Mouse (Mus musculus) layer of hippocampus, adult 9-10 months (tissue): ENCODE results near the gene Mrpl58.
A peak's percentile ranks its signal among the peaks of the same experiment; 100 is the strongest.
"Not testable (repeated sequence)": the region's sequence is repeated elsewhere in the genome, so short reads cannot be mapped to it uniquely, and the experiment has no call there.

Experiments used
- DNase-seq: peaks from one replicate; pipeline ENCODE4 v3.0.0; 2022; ENCODE audit warnings: low spot score

Mrpl58 gene

DNA sequence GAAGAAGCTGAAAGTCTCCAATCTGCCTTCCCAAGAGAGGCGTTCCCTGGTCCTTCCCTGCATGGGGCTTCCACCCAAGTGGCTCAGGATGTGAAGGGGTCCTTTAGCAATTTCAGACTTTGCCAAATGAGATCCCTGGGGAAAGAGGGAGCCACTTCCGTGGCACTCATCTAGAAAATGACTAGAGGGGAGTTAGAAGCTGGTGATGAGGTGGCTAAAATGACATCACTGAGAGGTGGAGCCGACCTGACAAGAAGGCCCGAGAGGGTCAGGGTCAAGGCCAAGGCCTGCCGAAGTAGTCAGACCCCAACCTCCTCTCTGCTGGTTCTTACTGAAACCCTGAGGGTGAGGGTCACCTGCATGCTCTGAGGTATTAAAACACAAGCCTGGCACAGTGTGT lies 20.7 kb upstream of the Mrpl58 start:
- no peak for DNase-seq

GRCm38 (mm10) chr11:115383701-115384474 lies 19.7 kb upstream of the Mrpl58 start:
- no peak for DNase-seq

GRCm38 (mm10) chr11:115384587-115384986 lies 19.0 kb upstream of the Mrpl58 start:
- DNase-seq, result no peak

DNA sequence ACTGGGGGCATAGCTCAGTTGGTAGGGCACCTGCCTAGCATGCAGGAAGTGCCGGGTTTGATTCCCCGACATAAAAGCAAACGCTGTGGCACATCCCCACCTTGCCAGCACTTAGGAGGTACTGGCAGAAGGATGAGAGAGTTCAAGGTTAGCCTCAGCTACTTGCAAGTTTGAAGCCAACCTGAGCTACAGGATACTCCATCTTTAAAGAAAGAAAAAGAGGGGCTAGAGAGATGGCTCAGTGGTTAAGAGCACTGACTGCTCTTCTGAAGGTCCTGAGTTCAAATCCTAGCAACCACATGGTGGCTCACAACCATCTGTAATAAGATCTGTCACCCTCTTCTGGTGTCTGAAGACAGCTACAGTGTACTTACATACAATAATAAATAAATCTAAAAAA lies 16.7 kb upstream of the Mrpl58 start:
- DNase-seq, result not testable (repeated sequence)

DNA sequence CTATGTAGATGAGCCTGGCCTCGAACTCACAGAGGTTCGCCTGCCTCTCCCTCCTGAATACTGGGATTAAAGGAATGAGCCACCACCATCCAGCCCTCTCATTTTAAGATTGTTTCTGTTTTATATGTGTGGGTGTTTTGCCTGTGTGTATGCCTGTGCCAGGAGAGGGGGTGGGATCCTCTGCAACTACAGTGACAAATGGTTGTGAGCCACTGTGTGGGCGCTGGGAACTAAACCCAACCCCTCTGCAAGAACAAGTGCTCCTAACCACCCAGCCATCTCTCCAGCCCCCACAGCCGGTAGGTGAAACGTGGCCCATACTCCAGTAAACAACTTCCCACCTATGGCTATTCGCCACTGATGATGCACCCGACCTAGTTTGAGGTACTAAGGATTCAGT lies 12.2 kb upstream of the Mrpl58 start:
- no peak for DNase-seq

GRCm38 (mm10) chr11:115393721-115394325 lies 9.7 kb upstream of the Mrpl58 start:
- DNase-seq, result no peak

- no peak for DNase-seq
These were observed 5.5 kb upstream of the Mrpl58 start for GRCm38 (mm10) chr11:115398085-115398484.

DNA sequence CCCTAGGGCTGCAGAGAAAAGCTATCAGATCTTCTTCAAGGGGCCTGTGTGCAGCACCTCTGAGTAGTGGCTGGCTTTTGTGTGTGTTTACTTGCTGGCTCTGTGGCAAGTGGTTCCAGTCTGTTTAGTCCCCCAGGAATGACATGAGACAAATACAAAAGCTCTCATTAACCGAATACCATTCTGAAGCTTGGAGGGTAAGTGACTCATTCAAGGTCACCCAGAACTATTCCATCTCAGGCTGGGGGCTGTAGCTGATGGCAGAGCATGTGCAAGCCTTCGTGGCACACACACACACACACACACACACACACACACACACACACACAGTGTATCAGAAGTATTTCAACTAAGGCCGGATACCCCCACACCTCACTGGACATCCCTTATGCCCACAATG lies 3.4 kb upstream of the Mrpl58 start:
- no peak for DNase-seq

DNA sequence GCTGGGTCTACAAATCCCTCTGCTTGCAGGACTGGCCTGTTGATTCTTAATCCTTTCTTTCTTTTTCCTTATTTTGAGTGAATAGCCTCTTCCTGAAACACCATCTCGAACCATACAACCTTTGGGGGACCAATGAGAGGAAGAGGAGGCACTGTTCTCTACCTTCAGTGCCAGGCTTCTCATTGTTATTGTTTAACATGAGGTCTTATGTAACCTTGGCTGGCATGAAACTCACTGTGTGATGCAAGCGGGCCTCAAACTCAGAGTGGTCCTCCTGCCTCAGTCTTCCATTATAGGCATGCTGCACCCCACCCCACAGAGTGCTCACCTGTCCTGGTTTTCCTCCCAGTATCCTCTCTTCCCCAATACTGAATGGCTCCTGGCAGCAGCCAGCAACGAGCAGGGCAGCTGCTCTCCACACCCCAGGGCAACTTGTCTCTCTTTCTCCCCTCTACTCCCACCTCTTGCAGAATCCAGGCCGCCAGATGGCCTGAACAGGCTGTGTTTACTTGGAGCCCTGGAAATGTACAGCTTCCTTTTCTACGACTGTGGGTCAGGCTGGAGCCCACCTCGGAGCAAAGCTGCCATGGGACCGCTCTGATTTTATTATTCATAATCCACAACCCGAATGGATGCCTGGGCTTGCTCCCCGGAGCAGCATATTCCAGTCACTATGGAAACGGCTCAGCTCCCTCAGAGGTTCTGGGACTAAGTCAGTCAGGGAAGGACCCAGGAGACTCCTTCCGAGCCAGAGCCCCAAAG lies 2.7 kb upstream of the Mrpl58 start:
- DNase-seq, result no peak

DNA sequence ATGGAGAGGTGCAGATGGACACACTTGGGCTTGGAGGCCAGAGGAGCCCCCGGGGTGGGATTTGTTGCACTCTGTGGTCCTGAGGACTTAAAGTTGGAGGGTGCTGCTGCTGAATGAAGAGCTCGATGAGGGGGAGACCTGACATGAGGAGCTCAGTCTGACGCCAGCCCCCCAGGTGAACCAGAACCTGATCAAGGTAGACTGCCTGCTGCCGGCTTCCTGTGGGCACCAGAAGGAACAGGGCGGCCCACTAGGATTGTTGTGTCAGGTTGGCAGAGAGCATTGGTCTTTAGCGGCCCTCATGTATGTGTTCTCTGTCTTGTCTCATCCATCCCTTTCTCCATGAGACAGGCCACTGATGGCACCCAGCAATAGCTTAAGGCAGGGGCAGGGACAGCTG lies 2.2 kb downstream of the Mrpl58 start:
- DNase-seq, result no peak

- DNase-seq, result no peak
These were observed 3.4 kb downstream of the Mrpl58 start for GRCm38 (mm10) chr11:115406858-115407401.

DNA sequence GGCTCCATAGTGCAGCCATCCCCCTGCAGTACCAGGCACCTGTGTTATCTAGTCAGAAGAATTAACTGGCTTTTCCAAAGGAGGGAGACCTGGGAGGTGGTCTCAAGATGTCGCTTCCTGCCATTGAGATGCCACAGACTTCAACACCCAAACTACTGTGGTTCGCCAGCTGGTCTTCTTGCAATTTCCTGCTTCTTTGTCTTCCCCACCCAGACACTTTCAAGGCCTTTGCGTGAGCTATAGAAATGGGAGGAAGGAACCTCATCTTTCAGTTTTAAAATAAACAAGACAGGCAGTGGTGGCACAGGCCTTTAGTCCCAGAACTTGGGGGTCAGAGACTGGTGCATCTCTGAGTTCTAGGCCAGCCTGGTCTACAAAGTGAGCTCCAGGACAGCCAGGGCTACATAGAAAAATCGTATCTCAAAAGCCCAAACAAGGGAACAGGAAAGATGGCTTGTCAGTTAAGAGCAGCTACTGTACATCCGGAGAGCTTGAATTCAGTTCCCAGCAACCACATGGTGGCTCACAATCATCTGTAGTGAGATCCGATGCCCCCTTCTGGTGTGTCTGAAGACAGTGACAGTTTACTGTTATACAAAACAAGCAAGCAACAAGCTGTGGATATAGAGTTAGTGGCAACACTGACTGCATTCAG lies 4.8 kb downstream of the Mrpl58 start:
- no peak for DNase-seq

DNA sequence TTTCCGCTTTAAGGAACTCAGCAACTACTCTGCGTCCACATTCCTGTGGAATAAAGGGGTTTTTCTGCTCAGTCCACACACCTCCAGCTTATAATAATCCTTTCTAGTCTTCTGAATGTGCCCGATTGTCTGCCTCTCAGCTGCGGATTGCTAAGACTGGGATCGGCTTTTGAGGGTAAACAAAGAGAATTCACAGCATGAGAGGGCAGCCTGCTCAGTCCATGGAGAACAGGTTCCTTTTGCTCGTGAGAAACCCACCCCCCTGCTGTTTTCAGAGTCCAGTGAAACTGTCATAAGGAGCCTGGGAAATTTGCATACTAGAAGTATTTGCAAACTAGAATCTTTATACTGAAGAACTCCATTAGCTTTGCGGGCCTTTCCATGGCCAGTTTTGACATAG lies 6.0 kb downstream of the Mrpl58 start:
- DNase-seq, result no peak

GRCm38 (mm10) chr11:115419531-115420237 lies 16.1 kb downstream of the Mrpl58 start, which contains the start of the genes Atp5h and Kctd2:
TSS of gene Atp5h (minus strand) at chr11:115419962.
TSS of gene Kctd2 (plus strand) at chr11:115420128.
- DNase-seq, result peak; percentile 82

- no peak for DNase-seq
These were observed 17.0 kb downstream of the Mrpl58 start for GRCm38 (mm10) chr11:115420336-115421190.

GRCm38 (mm10) chr11:115421328-115421727 lies 17.8 kb downstream of the Mrpl58 start:
- no peak for DNase-seq

DNA sequence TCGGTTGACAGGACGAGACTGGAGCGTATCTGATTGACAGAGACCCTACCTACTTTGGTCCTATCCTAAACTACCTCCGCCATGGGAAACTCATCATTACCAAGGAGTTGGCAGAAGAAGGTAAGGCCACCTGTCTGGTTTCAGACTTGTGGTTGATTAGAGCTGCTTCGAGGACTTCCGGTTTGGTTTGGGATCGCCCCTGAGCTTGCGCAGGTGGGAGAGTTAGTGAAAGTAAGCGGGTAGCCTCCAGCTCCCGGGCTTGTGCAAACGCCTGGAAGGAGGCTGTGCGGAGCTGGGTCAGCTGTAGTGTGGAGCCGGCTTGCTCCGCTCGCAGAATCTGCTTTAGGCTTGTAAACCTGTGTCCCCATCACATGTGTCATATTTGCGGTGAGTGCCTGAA lies 18.4 kb downstream of the Mrpl58 start:
- DNase-seq, result no peak

GRCm38 (mm10) chr11:115423091-115423490 lies 19.5 kb downstream of the Mrpl58 start:
- no peak for DNase-seq

DNA sequence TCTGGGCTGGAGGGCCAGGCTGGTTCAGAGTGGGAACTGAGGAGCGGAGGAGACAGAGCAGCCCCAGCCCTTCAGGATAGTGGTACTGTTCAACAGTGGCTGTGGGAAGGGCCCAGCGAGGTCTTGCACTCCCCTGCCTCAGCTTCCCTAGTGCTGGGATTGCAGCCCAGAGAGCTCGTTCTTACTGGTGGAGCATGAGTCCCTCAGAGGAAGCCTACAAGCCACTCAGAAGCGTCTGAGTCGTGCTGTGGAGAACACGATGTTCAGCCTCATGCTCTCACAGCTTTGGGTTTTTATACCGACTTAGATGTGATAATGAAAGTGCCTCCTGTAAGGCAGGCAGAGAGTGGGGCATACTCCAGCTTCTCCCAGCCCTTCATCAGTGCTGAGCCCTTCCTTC lies 21.1 kb downstream of the Mrpl58 start:
- DNase-seq, result no peak

- DNase-seq, result no peak
These were observed 22.1 kb downstream of the Mrpl58 start for GRCm38 (mm10) chr11:115425671-115426070.
